Mouse (Mus musculus): ENCODE results near the gene Atp5l. TPM values are rescaled to one million over a fixed set of nuclear protein-coding genes. Genes with fewer than 3 reads are reported as not detected.

Gene Atp5l
- total and polyA plus RNA-seq, 2 experiments from 2014 or later = 688 to 2,678 TPM

DNA sequence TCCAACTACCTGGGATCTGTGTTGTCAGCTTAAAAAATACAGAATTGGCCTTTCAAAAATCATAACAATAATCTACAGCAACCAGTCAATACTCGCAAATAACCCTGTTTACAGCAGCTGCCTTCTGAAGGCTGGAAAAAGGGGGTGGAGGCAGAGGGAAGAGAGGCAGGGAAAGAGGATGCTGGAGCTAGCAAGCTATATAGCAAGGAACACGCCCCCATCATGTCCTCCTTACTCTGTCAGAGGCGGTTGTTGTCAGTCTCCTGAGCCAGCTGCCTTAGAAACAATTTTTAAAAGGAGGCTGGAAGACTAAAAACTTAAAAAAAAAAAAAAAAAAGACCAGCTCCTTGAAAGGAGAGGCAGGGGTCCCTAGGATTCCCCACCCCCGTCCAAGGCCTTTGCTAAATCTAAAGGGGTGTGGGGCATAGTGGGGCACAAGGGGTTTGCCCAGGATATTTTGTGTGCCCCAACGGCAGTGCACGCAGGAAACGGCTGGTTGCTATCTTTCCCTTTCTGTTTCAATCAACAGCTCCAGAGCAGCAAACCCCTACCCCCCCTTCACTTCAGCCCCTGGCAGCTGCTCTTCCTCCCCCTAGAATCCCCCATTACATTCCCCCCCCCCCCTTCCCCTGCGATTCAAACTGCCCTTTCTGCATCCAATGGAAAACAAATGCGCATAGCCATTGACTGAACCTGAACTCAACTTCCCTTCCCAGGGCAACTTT is 41.6 kb downstream of the Atp5l start:
- Histone ChIP-seq H3K9me3 (replicated peaks; ENCODE audit: control insufficient read depth, low read length) (no peaks in the 10 kb centered on the region), H3K27ac (ENCODE audit: low read depth) (no peak overlapping the region), H3K4me3 (ENCODE audit: low read depth, low read length) (peak overlapping the region; percentile 94), H3K4me2 (ENCODE audit: low read depth, low read length) (peak overlapping the region; percentile 99), H3K36me3 (replicated peaks; ENCODE audit: control insufficient read depth, insufficient read depth, low read length) (no peaks in the 10 kb centered on the region), H3K9ac (replicated peaks; ENCODE audit: low read depth, low read length) (no peak overlapping the region), H3K27me3 (ENCODE audit: control insufficient read depth, insufficient read depth, low read length) (no peaks in the 10 kb centered on the region), H3K4me1 (ENCODE audit: control insufficient read depth, insufficient read depth) (peaks cover 40% of the 10 kb centered on the region)
- DNase-seq (ENCODE audit: low spot score) (no peak), ATAC-seq (ENCODE audit: insufficient read depth, low read depth) (no peak)
- TF ChIP-seq CTCF (IDR thresholded peaks at IDR 0.05; ENCODE audit: low read depth) = no peak
- no peak for TF ChIP-seq EP300 (IDR thresholded peaks at IDR 0.05; ENCODE audit: low read depth)
- 29% methylated on average over 9 of the region's 9 CpGs for WGBS

DNA sequence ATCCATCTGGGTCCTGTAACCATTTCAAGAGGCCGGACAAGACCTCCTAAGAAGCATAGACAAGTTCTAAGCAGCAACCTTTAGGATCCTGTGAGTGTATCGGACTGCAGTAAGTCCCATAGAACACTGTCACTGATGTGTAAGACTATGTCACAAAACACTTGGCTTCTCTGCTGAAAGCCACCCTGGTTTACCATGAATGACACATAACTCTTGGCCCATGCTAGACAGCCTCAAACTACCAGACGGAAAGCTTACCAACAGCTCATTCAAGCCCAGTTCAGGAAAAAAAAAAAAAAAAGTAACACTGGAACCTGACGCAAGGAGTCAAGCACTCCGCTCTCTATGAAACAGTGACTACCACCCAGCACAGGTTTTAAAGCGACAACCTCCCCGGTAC is 42.9 kb downstream of the Atp5l start:
- Histone ChIP-seq H3K9me3 (replicated peaks; ENCODE audit: control insufficient read depth, low read length) (no peaks in the 10 kb centered on the region), H3K36me3 (replicated peaks; ENCODE audit: control insufficient read depth, insufficient read depth, low read length) (no peaks in the 10 kb centered on the region), H3K27ac (ENCODE audit: low read depth) (no peak overlapping the region), H3K9ac (replicated peaks; ENCODE audit: low read depth, low read length) (no peak overlapping the region), H3K4me2 (ENCODE audit: low read depth, low read length) (no peak overlapping the region), H3K4me1 (ENCODE audit: control insufficient read depth, insufficient read depth) (peaks cover 50% of the 10 kb centered on the region), H3K4me3 (ENCODE audit: low read depth, low read length) (no peak overlapping the region), H3K27me3 (ENCODE audit: control insufficient read depth, insufficient read depth, low read length) (no peaks in the 10 kb centered on the region)
- no peak for ATAC-seq (ENCODE audit: insufficient read depth, low read depth)
- WGBS = 90% methylated on average over 7 of the region's 7 CpGs
- no peak for DNase-seq (ENCODE audit: low spot score)
- TF ChIP-seq CTCF (IDR thresholded peaks at IDR 0.05; ENCODE audit: low read depth) = no peak
- no peak for TF ChIP-seq EP300 (IDR thresholded peaks at IDR 0.05; ENCODE audit: low read depth)

DNA sequence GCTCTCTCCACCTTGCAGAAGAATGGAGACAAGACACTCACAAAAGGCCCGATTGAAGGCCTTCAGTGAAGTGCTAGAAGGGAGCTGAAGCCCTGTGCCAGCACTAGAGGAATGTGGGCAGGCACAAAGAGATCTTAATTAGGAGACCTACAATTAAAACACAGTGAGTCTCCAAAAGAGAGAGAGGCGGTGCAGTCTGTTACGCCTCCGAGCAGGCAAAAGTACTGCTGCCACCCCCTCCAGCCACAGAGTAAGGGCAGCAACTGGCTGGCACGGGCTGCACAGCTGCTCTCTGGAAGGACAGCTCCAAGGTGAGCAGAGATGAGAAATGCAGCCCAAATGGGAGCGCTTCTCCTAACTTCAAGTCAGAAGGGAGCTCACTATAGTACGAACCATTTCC is 45.1 kb downstream of the Atp5l start:
- 40% methylated on average over 7 of the region's 7 CpGs for WGBS
- Histone ChIP-seq H3K4me3 (ENCODE audit: low read depth, low read length) (no peak overlapping the region), H3K4me2 (ENCODE audit: low read depth, low read length) (0 out of 2 replicates have a peak overlapping the region, but pooled peaks have one; percentile 16), H3K4me1 (ENCODE audit: control insufficient read depth, insufficient read depth) (peaks cover 56% of the 10 kb centered on the region), H3K27me3 (ENCODE audit: control insufficient read depth, insufficient read depth, low read length) (no peaks in the 10 kb centered on the region), H3K27ac (ENCODE audit: low read depth) (peak overlapping the region; percentile 59), H3K36me3 (replicated peaks; ENCODE audit: control insufficient read depth, insufficient read depth, low read length) (no peaks in the 10 kb centered on the region), H3K9me3 (replicated peaks; ENCODE audit: control insufficient read depth, low read length) (no peaks in the 10 kb centered on the region), H3K9ac (replicated peaks; ENCODE audit: low read depth, low read length) (no peak overlapping the region)
- no peak for TF ChIP-seq EP300 (IDR thresholded peaks at IDR 0.05; ENCODE audit: low read depth)
- no peak for TF ChIP-seq CTCF (IDR thresholded peaks at IDR 0.05; ENCODE audit: low read depth)
- ATAC-seq (ENCODE audit: insufficient read depth, low read depth) = peak; percentile 64
- no peak for DNase-seq (ENCODE audit: low spot score)

DNA sequence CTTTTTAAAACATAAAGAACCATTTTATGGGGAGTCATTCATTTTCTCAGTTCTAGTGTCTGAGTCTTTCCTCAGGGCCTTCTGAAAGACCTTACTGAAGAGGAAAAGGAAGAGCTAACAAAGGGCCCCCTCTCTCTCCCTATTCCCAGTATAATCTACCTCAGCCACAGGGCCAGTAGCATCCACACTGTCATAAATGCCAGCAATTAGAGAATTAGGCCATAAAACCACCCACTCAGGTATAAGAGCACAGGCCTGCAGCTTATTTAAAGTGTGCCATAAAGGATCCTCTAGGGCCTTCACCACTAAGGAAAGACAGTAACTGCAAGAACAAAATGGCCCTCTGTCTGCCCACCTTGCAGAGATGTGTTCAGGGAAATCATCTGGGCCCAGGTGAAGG is 46.3 kb downstream of the Atp5l start:
- Histone ChIP-seq H3K9me3 (replicated peaks; ENCODE audit: control insufficient read depth, low read length) (no peaks in the 10 kb centered on the region), H3K36me3 (replicated peaks; ENCODE audit: control insufficient read depth, insufficient read depth, low read length) (no peaks in the 10 kb centered on the region), H3K4me3 (ENCODE audit: low read depth, low read length) (no peak overlapping the region), H3K27me3 (ENCODE audit: control insufficient read depth, insufficient read depth, low read length) (no peaks in the 10 kb centered on the region), H3K27ac (ENCODE audit: low read depth) (no peak overlapping the region), H3K4me1 (ENCODE audit: control insufficient read depth, insufficient read depth) (peaks cover 50% of the 10 kb centered on the region), H3K4me2 (ENCODE audit: low read depth, low read length) (no peak overlapping the region), H3K9ac (replicated peaks; ENCODE audit: low read depth, low read length) (no peak overlapping the region)
- ATAC-seq (ENCODE audit: insufficient read depth, low read depth) (no peak), DNase-seq (ENCODE audit: low spot score) (no peak)
- TF ChIP-seq EP300 (IDR thresholded peaks at IDR 0.05; ENCODE audit: low read depth) (no peak), CTCF (IDR thresholded peaks at IDR 0.05; ENCODE audit: low read depth) (no peak)

DNA sequence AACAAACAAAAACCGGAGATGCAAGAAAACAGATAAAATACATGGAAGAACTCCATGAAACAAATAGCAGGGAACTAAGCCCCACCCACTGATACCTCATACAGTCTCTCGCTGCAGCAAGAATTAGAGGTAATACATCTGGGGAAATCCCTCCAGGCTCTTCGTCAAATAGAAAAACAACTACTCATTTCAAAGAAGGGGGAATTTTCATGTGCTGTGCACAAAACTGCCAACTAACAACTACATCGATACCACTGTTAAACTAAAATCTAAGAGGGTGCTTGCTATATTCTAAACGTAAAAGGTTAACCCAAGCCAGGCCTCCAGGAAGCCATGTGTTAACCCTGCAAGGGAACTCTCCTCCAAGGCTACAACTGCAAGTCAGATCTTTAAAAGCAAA is 46.9 kb downstream of the Atp5l start:
- Histone ChIP-seq H3K4me1 (ENCODE audit: control insufficient read depth, insufficient read depth) (peaks cover 45% of the 10 kb centered on the region), H3K36me3 (replicated peaks; ENCODE audit: control insufficient read depth, insufficient read depth, low read length) (no peaks in the 10 kb centered on the region), H3K27me3 (ENCODE audit: control insufficient read depth, insufficient read depth, low read length) (no peaks in the 10 kb centered on the region), H3K9me3 (replicated peaks; ENCODE audit: control insufficient read depth, low read length) (no peaks in the 10 kb centered on the region), H3K4me2 (ENCODE audit: low read depth, low read length) (no peak overlapping the region), H3K27ac (ENCODE audit: low read depth) (no peak overlapping the region), H3K4me3 (ENCODE audit: low read depth, low read length) (no peak overlapping the region), H3K9ac (replicated peaks; ENCODE audit: low read depth, low read length) (no peak overlapping the region)
- TF ChIP-seq EP300 (IDR thresholded peaks at IDR 0.05; ENCODE audit: low read depth) (no peak), CTCF (IDR thresholded peaks at IDR 0.05; ENCODE audit: low read depth) (no peak)
- ATAC-seq (ENCODE audit: insufficient read depth, low read depth) = no peak
- no peak for DNase-seq (ENCODE audit: low spot score)
- WGBS = 55% methylated on average over 5 of the region's 5 CpGs

Measured in heart, postnatal 0 days (tissue).